Mouse (Mus musculus) 416B (cell line): ENCODE measurements around the gene Olfr1404.
"Not testable (repeated sequence)": the region's sequence is repeated elsewhere in the genome, so short reads cannot be mapped to it uniquely, and the experiment has no call there.

Source experiments
- DNase-seq: peaks from one replicate; pipeline ENCODE4 v3.0.0; 2011; ENCODE audit warnings: low read depth

Olfr1404 gene

DNA sequence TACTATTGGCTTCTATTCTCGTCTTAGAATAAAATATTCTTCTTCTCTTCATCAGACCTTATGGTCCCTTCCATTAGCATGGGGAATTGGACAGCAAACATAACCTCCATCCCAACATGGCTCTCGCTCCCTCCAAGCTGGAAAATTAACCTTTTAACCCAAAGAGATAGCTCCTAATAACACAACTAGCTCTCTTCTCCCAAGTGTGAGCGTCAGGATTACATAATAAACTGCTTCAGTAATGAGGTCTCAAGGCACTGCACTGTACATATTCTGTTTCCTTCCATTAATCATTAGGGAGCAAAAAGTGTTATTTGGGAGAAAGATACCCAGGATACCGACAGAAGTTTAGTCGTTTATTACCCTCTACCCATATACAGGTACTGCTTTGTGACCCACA, at the start of gene Olfr1404:
Olfr1404 (plus strand) TSS at position 301 of the 400 bp plus-strand sequence.
- DNase-seq: no peak

DNA sequence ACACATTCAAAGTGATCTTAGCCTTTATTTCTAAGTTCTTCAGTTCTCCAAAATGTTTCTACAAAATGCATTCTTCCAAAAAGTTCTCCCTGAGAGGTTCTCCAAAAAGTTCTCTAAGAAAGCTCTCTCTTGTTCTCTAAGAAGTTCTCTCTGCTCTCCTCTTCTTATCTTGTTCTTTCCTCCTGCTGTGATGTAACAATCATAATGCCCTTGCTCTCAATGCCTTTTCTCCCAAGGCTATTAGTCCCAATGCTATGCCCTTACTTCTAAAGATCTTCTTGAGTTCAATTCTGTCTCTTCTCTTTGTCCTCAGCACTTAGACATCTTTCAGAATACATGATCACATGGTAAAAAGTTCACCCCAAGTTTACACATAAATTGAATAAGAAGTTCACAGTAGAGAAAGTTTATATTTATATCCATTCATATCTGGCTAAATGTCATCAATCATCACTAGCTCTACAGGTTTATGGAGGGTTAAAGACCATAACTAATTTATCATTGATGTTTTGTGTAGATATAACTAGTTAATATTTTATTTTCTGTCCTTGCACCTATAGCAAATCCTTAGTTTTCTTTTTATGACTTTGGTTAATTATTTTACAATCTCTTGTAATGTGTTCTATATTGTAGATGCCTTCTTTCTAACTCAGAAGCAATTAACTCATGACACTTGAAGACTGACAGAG, 37.9 kb upstream of the Olfr1404 start:
- DNase-seq: no peak

DNA sequence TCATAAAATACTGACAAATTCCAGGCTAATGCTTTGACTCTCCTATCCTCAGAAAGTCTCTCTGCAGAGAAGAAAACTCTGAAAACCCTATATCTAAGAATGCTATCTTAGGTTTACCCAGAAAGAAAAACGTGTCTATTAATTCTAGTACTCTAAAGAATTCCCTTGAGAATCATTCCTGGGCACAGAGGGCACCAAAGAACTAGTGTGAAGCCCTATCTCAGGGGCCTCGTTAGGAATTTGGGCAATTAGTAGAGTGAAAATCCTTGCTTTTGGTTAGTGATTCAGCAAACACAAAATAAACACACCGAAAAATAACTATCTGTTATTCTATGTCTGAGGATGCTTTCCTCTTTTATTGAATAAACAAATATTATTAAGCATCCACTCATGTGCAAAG, 21.7 kb upstream of the Olfr1404 start, which contains the start of gene Olfr1406:
Olfr1406 (minus strand) TSS at position 101 of the 400 bp plus-strand sequence.
- DNase-seq: no peak

DNA sequence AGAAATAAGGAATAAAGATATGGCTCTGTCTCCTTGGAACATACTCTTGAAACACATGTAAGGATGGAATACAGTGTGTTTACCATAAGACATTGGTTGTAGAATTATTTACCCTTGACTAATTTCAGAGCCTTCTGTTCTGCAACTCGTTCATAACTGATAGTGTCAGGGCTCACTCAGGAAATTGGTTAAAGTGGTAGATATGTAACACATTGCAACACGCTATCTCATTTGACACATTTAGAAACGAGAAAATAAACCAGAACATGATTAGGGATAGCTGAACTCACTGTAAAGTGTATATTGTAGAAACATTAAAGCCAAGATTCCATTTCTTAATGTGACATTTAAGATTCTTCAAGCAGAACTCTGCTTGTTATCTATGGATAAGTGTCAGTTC, 20.1 kb upstream of the Olfr1404 start:
- DNase-seq: no peak

DNA sequence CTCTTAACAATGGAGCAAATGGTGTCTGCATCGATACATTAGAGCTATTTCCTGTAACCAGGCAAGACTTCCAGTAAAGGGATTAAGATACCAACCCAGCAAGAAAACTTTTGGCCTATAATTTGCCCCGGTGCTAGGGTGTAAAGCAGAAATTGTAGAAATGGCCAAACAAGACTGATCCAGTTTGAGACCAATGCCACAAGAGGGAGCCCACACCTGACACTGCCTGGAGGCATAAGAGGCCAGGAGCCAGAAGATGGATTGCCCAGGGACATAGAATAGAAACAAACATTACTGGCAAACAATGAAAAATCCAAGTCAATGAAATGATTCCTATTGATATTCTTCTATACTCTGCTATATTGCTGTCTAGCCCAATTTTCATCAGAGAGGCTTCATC, 15.8 kb upstream of the Olfr1404 start:
- DNase-seq: peak; percentile 3

DNA sequence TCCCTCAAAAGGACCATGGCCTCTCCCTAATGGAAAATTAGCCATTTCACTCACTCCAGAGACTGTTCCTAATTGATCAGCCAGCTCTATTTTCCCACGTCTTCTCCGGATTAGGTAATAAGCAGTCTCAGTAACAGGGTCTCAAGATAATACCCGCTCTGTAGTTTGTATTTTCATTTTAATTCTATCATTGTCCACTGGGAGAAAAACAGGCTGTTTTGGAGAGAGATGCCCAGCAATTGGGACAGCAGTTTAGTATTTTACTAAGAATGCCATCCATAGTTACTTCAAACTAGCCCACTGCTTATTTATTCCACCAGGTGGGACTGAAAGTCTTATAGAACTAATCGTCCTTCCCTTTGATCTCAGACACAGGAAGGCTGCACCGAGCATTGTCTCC, 14.7 kb upstream of the Olfr1404 start, which contains the start of gene Olfr218:
Olfr218 (plus strand) TSS at position 301 of the 400 bp plus-strand sequence.
- no peak for DNase-seq

DNA sequence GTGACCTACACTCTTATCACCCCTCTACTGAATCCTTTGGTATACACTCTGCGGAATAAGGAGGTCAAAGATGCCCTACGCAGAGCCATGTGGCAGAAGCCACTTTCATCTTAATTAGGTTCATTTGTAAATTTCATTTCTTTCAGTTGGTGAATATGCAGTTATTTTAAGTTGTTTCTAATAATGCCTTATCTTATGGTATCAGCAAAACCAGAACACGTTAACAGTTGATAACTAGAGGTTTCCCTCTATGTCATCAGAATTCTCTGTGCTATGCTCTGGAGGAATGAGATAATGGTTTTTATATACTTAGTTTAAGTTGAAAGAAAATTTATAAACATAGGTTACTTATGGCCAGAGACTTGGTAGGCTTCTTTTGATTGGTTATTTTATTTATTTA, 4.3 kb downstream of the Olfr1404 start:
- no peak for DNase-seq

DNA sequence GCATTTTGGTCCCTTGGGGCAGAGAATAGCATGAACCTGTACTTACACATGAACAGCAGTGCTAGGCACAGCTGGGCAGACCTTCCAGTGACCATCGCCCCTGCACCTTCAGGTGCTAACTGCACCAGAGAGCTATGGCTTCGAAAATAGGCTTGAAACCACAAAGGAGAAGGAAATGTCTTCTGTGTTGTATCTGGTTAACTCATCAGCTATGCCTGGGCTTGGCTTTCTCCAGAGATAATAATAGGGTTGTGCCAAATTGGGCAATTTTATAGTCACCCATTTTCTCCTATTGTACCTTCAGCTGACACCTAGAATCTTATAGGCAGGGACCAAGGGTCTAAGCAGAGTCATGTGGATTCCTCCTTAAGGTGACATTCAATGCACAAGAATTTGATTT, 14.9 kb downstream of the Olfr1404 start, which contains the start of gene Fcer1a:
Fcer1a (minus strand) TSS at position 134 of the 400 bp plus-strand sequence.
- DNase-seq: no peak

DNA sequence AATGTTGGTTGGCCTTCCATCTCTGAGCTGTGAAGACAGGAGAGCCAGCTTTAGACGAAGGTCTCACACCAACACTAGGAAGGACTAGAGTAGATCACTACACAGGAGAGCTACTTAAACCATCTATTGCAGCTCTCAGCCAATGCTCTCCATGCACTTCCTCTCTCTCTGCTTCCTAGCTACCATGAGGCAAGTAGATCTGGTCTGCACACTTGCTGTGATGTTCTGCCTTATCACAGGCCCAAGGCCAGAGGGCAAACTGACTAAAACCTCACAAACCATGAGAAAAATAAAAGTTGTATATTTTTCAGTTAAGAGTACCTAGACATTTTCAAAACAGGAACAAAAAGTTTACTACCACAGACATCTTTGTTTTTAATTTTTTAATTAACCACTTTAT, 24.8 kb downstream of the Olfr1404 start:
- DNase-seq: not testable (repeated sequence)

DNA sequence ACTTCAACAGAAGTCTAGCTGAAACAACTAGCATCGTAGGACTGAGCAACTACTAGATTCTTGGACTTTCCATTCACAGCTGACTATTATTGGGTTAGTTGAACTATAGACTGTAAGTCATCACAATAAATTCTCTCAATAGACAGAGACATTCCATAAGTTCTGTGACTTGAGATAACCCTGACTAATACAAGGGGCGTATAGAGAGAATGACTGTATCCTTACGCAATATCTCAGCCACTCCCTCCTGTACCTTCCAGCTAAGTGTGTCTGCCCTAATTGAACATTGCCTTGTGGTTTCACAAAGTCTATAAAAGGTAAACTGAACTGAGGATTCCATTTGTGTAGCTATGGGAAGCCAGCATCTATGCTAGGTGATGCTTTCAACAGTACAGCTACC, 37.7 kb downstream of the Olfr1404 start:
- DNase-seq: peak; percentile 2

DNA sequence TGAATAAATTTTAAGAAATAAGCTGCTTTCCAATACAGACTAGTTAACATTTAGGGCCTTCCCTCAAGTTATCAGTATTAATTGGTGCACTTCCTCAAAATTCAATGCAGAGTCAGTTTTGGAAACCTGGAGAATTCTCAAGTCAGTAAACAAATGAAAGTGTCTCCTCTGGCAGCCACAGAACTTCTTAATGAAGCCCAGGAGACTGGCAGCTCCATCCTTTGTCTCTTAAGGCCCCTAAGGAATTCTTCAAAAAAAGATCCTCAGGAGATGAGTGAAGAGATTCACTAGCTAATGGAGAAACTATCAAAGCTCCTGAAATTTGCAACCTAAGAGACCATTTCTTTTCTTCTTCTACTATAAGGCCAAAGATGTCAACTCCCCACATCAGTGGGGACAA, 53.5 kb downstream of the Olfr1404 start, which contains the start of gene Olfr418:
Olfr418 (plus strand) TSS at position 301 of the 400 bp plus-strand sequence.
- DNase-seq: no peak
